Mouse (Mus musculus) thymus, adult 2 months (tissue): ENCODE results near the gene Ripply3. TPM values are rescaled to one million over a fixed set of nuclear protein-coding genes. Genes with fewer than 3 reads are reported as not detected.

Source experiments
- DNase-seq: peaks from one replicate; pipeline ENCODE4 v3.0.0; 2021
- H3K27ac ChIP-seq: fragments of 200-500 bp; 2 replicates; pipeline ENCODE4 v1.5.1; 2012; ENCODE audit warnings: low read length, control low read depth; ENCODE audit not compliant: control insufficient read depth, insufficient read depth
- H3K27me3 ChIP-seq: fragments of 200-500 bp; 2 replicates; pipeline ENCODE4 v1.6.1; 2012; ENCODE audit warnings: mild to moderate bottlenecking, low read length, moderate library complexity, mixed read lengths; ENCODE audit not compliant: control insufficient read depth, insufficient read depth
- H3K36me3 ChIP-seq: fragments of 200-500 bp; 2 replicates; pipeline ENCODE4 v1.6.1; 2012; ENCODE audit warnings: mild to moderate bottlenecking, low read length, moderate library complexity; ENCODE audit not compliant: control insufficient read depth, insufficient read depth
- H3K4me1 ChIP-seq: fragments of 200-500 bp; replicated peaks from 2 replicates; pipeline ENCODE4 v1.6.1; 2012; ENCODE audit warnings: low read length; ENCODE audit not compliant: control insufficient read depth, insufficient read depth
- H3K4me3 ChIP-seq: fragments of 200-500 bp; 2 replicates; pipeline ENCODE4 v1.5.1; 2012; ENCODE audit warnings: mild to moderate bottlenecking, low read length, control low read depth, moderate library complexity; ENCODE audit not compliant: control insufficient read depth, insufficient read depth
- CTCF ChIP-seq: fragments of 200-500 bp; IDR thresholded peaks from 2 replicates; pipeline ENCODE4 v1.5.1; 2012; ENCODE audit warnings: mild to moderate bottlenecking, control low read depth, low read length, moderate library complexity, borderline replicate concordance; ENCODE audit not compliant: control insufficient read depth, poor library complexity, insufficient read depth; ENCODE audit errors: extremely low read depth
- POLR2A ChIP-seq: fragments of 200-500 bp; IDR thresholded peaks from 2 replicates; pipeline ENCODE4 v1.6.1; 2012; ENCODE audit warnings: mild to moderate bottlenecking, low read length, control low read depth, moderate library complexity; ENCODE audit not compliant: control insufficient read depth, poor library complexity, insufficient read depth; ENCODE audit errors: extremely low read depth
- WGBS: fragments of 180-500 bp; shearing (Covaris S2); methylation state at CpG from one replicate; pipeline ENCODE4 v1.1.7; 2018; 5-methylcytosine and 5-hydroxymethylcytosine counted together
- polyA plus RNA-seq: library from polyadenylated mRNA; depleted of rRNA; stranded (reverse); fragments of >200 nt; gene quantifications from 2 replicates; pipeline ENCODE4 v1.2.3, GENCODE M21; 2012

The Ripply3 gene
- polyA plus RNA-seq, 1 experiment, result 1.6 TPM

DNA sequence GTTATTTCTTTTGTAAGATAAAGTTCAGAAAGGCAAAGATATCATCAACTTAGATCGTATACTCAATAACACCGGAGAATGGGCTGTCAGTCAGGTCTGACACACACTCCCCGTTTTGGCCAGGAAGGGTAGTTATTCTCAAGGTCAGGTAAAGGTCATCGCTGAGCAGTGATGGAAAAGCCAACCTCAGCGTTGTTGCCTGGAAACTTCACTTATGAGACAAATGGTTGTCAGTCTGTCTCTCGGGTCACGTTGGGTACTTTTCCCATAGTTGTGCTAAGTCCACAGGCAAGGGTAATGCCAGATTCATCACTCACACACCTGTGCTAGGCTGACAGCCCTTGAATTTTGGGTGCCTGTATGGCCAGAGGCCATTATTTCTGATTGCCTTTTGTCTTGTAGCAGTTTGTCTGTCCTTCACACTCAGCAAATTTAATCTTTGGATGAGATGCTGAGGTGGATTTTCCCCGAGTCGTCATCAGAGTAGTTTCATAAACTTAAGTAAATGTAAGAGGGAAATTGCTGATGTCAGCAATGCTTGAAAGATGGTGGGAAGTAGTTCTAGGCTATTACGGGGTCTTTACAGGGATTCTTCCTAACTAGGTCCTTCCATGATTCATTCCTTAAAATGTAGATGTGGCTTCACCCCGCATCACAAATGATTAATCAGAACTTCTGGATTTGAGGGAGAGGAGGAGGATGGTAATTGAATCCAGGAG is 28.7 kb downstream of the Ripply3 start:
- Histone ChIP-seq H3K27ac (no peak overlapping the region), H3K27me3 (no peaks in the 10 kb centered on the region), H3K36me3 (no peaks in the 10 kb centered on the region), H3K4me1 (0 out of 2 replicates have a peak, but pooled peaks cover 2% of the 10 kb centered on the region), H3K4me3 (no peak overlapping the region)
- TF ChIP-seq POLR2A (no peak), CTCF (no peak)
- 87% methylated on average over 11 of the region's 11 CpGs for WGBS
- DNase-seq, result no peak

DNA sequence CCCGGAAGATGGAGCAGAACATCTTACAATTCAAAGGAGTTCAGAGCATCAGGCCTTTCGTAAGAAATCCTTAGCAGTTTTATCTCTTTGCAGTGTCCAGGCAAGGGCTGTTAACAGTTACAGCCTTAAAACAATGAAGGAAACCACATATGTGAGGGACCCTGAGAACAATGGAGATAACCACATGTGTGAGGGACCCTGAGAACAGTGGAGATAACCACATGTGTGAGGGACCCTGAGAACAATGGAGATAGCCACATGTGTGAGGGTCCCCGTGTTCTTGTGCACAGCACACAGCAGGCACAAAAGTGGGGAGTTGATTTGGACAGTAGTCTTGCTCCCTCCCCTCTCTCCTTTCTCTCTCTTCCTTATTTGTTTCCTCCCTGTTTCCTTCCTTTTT is 29.9 kb downstream of the Ripply3 start:
- no peaks in the 10 kb centered on the region for H3K36me3 ChIP-seq
- 0 out of 2 replicates have a peak, but pooled peaks cover 2% of the 10 kb centered on the region for H3K4me1 ChIP-seq
- 92% methylated on average over 3 of the region's 3 CpGs for WGBS
- no peaks in the 10 kb centered on the region for H3K27me3 ChIP-seq
- no peak overlapping the region for H3K4me3 ChIP-seq
- DNase-seq, result no peak
- TF ChIP-seq CTCF, result no peak
- no peak for TF ChIP-seq POLR2A
- H3K27ac ChIP-seq, result no peak overlapping the region

GRCm38 (mm10) chr16:94360578-94361350 is 32.5 kb downstream of the Ripply3 start:
- Histone ChIP-seq H3K4me3 (no peak overlapping the region), H3K4me1 (0 out of 2 replicates have a peak, but pooled peaks cover 2% of the 10 kb centered on the region), H3K27ac (no peak overlapping the region), H3K36me3 (no peaks in the 10 kb centered on the region), H3K27me3 (no peaks in the 10 kb centered on the region)
- no peak for DNase-seq
- TF ChIP-seq POLR2A, result no peak
- no peak for TF ChIP-seq CTCF
- WGBS, result 95% methylated on average over 13 of the region's 13 CpGs

DNA sequence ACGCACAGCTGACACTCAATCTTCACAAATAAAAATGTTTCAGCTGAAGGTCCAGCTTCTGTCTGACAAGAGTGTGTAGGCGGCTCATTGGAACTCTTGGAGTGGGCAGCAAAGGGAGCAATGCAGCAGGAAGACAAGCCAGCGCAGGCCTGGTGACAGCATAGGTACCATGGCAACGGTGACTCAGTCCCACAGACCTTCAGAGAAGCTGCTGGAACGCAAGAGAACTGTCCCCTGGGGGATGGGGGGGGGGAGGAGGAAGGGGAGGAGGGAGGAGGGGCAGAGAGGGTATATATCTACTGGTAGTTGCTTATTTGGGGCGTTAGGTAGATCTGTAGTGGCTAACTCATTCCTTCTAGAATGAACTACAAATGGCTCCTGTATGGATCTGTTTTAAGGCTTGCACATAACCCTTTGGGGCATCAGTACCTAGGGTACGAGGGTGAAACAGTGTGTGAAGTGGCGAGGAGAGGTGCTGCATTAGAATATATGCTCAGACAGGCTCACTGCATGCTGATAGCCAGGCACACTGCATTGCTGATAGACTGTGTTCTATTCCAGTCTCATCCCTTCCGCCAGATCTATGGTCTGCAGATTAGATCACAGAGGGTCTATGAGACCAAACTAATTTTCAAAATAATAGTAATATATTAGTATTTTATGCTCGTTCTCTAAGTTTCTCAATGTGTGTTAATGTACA is 34.1 kb downstream of the Ripply3 start:
- Histone ChIP-seq H3K4me1 (0 out of 2 replicates have a peak, but pooled peaks cover 2% of the 10 kb centered on the region), H3K27ac (no peak overlapping the region), H3K36me3 (no peaks in the 10 kb centered on the region), H3K27me3 (no peaks in the 10 kb centered on the region), H3K4me3 (no peak overlapping the region)
- TF ChIP-seq POLR2A (no peak), CTCF (no peak)
- no peak for DNase-seq
- 71% methylated on average over 10 of the region's 10 CpGs for WGBS

- TF ChIP-seq CTCF (no peak), POLR2A (no peak)
- Histone ChIP-seq H3K4me1 (no peaks in the 10 kb centered on the region), H3K27me3 (no peaks in the 10 kb centered on the region), H3K36me3 (no peaks in the 10 kb centered on the region), H3K27ac (no peak overlapping the region), H3K4me3 (no peak overlapping the region)
- no peak for DNase-seq
- WGBS, result 87% methylated on average over 4 of the region's 4 CpGs
Measured at GRCm38 (mm10) chr16:94363814-94364213, 35.6 kb downstream of the Ripply3 start.

DNA sequence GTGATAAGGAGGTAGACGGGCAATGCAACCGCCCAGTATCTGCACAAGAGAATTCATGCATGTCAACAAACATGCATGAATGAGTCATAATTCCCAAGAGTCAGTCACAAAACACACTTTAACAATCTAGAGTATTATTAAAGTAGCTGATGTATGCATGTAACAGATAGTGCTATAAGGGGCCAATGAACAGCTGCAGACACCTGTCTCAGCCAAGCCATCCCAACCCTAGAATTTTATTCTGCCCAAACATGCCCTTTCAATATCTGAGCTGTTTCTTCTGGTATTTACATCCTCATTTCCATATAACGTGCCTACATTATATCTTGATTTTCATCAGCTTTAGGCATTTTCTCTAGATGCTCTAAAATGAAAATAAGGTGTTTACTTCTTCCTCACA is 37.2 kb downstream of the Ripply3 start:
- DNase-seq, result no peak
- H3K36me3 ChIP-seq, result no peaks in the 10 kb centered on the region
- TF ChIP-seq POLR2A (no peak), CTCF (no peak)
- no peaks in the 10 kb centered on the region for H3K27me3 ChIP-seq
- no peak overlapping the region for H3K27ac ChIP-seq
- 95% methylated on average over 3 of the region's 3 CpGs for WGBS
- H3K4me1 ChIP-seq, result no peaks in the 10 kb centered on the region
- H3K4me3 ChIP-seq, result no peak overlapping the region
